Mouse (Mus musculus) MEL (cell line): ENCODE measurements around the gene Med13l.

Experiments
- BHLHE40 ChIP-seq: IDR thresholded peaks from 2 replicates; pipeline ENCODE4 v1.6.1; 2012; ENCODE audit warnings: low read depth, mild to moderate bottlenecking, inconsistent platforms, low read length, improper control_type of control experiment, borderline replicate concordance
- CTCF ChIP-seq, 3 experiments: IDR thresholded peaks in 2 of 3; conservative IDR thresholded peaks in 1 of 3; 2 replicates each; pipeline ENCODE4 v1.5.1; 2011 to 2012; ENCODE audit warnings: low read length in 3 of 3, low read depth in 2 of 3, mild to moderate bottlenecking in 2 of 3, improper control_type of control experiment in 1 of 3, inconsistent platforms in 1 of 3, mixed read lengths in 1 of 3, moderate library complexity in 1 of 3; ENCODE audit not compliant: control insufficient read depth in 1 of 3, insufficient read depth in 1 of 3, poor library complexity in 1 of 3, severe bottlenecking in 1 of 3
- EP300 ChIP-seq, 2 experiments: IDR thresholded peaks; 2 replicates each; pipeline ENCODE4 v1.6.1; 2011; ENCODE audit warnings: improper control_type of control experiment in 2 of 2, low read length in 2 of 2, low read depth in 1 of 2, mild to moderate bottlenecking in 1 of 2
- GATA1 ChIP-seq: IDR thresholded peaks from 2 replicates; pipeline ENCODE4 v1.6.1; 2011; ENCODE audit warnings: low read depth, low read length, improper control_type of control experiment
- MEF2A ChIP-seq: IDR thresholded peaks from 2 replicates; pipeline ENCODE4 v1.6.1; 2014; ENCODE audit warnings: low read depth, mild to moderate bottlenecking, inconsistent platforms, low read length, improper control_type of control experiment; ENCODE audit not compliant: poor library complexity, insufficient replicate concordance, severe bottlenecking; ENCODE audit errors: extremely low read depth
- NRF1 ChIP-seq: IDR thresholded peaks from 2 replicates; pipeline ENCODE4 v1.6.1; 2014; ENCODE audit warnings: low read depth, mild to moderate bottlenecking, inconsistent platforms, low read length, improper control_type of control experiment, moderate library complexity; ENCODE audit not compliant: poor library complexity, insufficient read depth, severe bottlenecking
- POLR2A ChIP-seq, 2 experiments: IDR thresholded peaks; 2 replicates each; pipeline ENCODE4 v1.6.1; 2011 to 2012; ENCODE audit warnings: low read length in 2 of 2, mild to moderate bottlenecking in 2 of 2, control low read depth in 1 of 2, improper control_type of control experiment in 1 of 2, low read depth in 1 of 2, moderate library complexity in 1 of 2; ENCODE audit not compliant: control insufficient read depth in 1 of 2, insufficient read depth in 1 of 2, poor library complexity in 1 of 2
- TAL1 ChIP-seq: IDR thresholded peaks from 2 replicates; pipeline ENCODE4 v1.6.1; 2012; ENCODE audit warnings: mild to moderate bottlenecking, inconsistent platforms, low read length, moderate library complexity, mixed read lengths
- ZKSCAN1 ChIP-seq: IDR thresholded peaks from 2 replicates; pipeline ENCODE4 v1.6.1; 2012; ENCODE audit warnings: low read depth, mild to moderate bottlenecking, inconsistent platforms, low read length, improper control_type of control experiment, moderate library complexity
- ZNF384 ChIP-seq: IDR thresholded peaks from 2 replicates; pipeline ENCODE4 v1.6.1; 2012; ENCODE audit warnings: low read depth, mild to moderate bottlenecking, inconsistent platforms, low read length, improper control_type of control experiment

DNA sequence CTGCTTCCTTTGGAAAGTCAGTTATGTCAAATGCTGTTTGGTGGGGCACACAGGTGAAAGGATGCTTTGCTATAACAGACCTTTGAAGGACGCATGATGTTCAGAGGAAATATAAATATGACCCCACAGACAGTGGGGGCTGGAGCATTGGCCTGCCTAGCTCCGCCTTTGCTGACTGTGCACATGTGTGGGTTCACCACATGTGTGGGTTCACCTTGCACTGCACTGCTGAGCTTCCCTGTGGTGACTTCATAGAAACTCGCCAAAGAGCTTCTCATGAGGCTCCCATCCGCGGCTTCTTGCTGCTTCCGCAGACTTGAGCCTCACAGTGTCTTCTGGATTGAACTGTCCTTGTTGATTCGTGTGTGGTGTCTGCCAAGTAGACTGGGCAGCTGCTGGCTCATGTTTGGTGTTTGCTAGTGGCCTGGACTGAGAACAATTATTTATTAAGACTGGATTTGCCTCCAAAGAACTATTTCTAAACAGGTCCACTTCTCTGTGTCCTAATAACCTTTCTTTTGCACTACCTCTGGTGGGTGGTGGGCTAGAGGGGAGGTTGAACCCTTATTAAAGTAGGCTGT is 59.9 kb downstream of the Med13l start:
- TF ChIP-seq ZNF384 (no peak), POLR2A (IDR thresholded peaks at IDR 0.05; ENCODE audit: control insufficient read depth in 1 of 2, insufficient read depth in 1 of 2, low read depth in 1 of 2, low read length in 2 of 2, poor library complexity in 1 of 2) (no peak), MEF2A (no peak), BHLHE40 (no peak), GATA1 (no peak), CTCF (IDR thresholded peaks at IDR 0.05 in 2 of 3, conservative IDR thresholded peaks at IDR 0.05 in 1 of 3; ENCODE audit: control insufficient read depth in 1 of 3, insufficient read depth in 1 of 3, low read depth in 2 of 3, low read length in 3 of 3, poor library complexity in 1 of 3, severe bottlenecking in 1 of 3) (no peak), TAL1 (no peak), ZKSCAN1 (no peak), EP300 (IDR thresholded peaks at IDR 0.05; ENCODE audit: low read depth in 1 of 2, low read length in 2 of 2) (no peak), NRF1 (no peak)
